Mouse (Mus musculus) E14TG2a.4 (cell line): ENCODE measurements at regions not wholly inside any gene's neighbourhood (a gene's known extent, or its start where the extent isn't known, plus 50 kb on each side); places are given as distances from the start of the nearest gene placed in this dataset.
A peak's percentile ranks its signal among the peaks of the same experiment; 100 is the strongest.

Experiments
- CTCF ChIP-seq: conservative IDR thresholded peaks from 2 replicates; pipeline ENCODE4 v1.5.1; 2014; ENCODE audit warnings: low read length
- NANOG ChIP-seq: IDR thresholded peaks from 2 replicates; pipeline ENCODE4 v1.6.1; 2014; ENCODE audit warnings: borderline replicate concordance, low read length, mixed read lengths
- POU5F1 ChIP-seq: IDR thresholded peaks from 2 replicates; pipeline ENCODE4 v1.6.1; 2014; ENCODE audit warnings: low read length, borderline replicate concordance

DNA sequence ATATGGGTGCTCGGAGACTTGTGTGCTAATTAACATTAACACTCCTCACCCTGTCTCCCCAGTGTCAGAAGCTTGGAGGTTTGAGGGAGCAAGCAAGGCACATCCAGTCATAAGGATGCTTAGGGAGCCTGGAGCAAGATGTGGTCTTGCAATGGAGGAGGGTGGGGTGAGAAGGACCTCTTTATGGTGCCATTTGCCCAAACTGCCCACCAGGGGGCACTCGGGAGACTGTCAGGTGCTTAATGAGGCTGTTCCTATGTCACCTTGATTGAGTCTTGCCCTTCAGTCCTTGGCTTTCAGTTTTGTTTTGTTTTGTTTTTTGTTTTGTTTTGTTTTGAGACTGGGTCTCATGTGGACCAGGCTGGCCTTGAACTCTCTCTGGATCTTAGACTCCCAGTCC is 138.3 kb upstream of the Sdk2 start:
- TF ChIP-seq CTCF: peak; percentile 63
- TF ChIP-seq NANOG: no peak
- TF ChIP-seq POU5F1: no peak
